Mouse (Mus musculus) megakaryocyte, embryonic 14.5 days (primary cell): Measurements from ENCODE around the gene Mesp2. TPM values are rescaled to one million over a fixed set of nuclear protein-coding genes. Genes with fewer than 3 reads are reported as not detected.

Experiments used
- H3K27me3 ChIP-seq: replicated peaks from 2 replicates; pipeline ENCODE3; 2012; ENCODE audit warnings: inconsistent platforms
- H3K36me3 ChIP-seq: replicated peaks from 2 replicates; pipeline ENCODE3; 2012; ENCODE audit warnings: low read length, inconsistent platforms, mixed read lengths
- H3K4me1 ChIP-seq: 2 replicates; pipeline ENCODE4 v1.6.1; 2012; ENCODE audit warnings: inconsistent platforms
- H3K4me3 ChIP-seq: replicated peaks from 2 replicates; pipeline ENCODE3; 2012; ENCODE audit warnings: moderate library complexity, mild to moderate bottlenecking, inconsistent platforms
- H3K9me3 ChIP-seq: 2 replicates; pipeline ENCODE4 v1.6.1; 2012; ENCODE audit warnings: inconsistent platforms
- FLI1 ChIP-seq: IDR thresholded peaks from 2 replicates; pipeline ENCODE4 v1.6.1; 2012; ENCODE audit warnings: low read length, inconsistent platforms, mixed read lengths
- GATA1 ChIP-seq: IDR thresholded peaks from 3 replicates; pipeline ENCODE4 v1.6.1; 2012; ENCODE audit warnings: mixed read lengths, low read length, inconsistent platforms, borderline replicate concordance
- polyA plus RNA-seq: library from polyadenylated mRNA; stranded (reverse); fragments of >175 nt; gene quantifications from 2 replicates; pipeline ENCODE4 v1.2.3, GENCODE M21; 2012; ENCODE audit warnings: low replicate concordance; ENCODE audit not compliant: insufficient read depth

Gene Mesp2
- polyA plus RNA-seq, 1 experiment = not detected

DNA sequence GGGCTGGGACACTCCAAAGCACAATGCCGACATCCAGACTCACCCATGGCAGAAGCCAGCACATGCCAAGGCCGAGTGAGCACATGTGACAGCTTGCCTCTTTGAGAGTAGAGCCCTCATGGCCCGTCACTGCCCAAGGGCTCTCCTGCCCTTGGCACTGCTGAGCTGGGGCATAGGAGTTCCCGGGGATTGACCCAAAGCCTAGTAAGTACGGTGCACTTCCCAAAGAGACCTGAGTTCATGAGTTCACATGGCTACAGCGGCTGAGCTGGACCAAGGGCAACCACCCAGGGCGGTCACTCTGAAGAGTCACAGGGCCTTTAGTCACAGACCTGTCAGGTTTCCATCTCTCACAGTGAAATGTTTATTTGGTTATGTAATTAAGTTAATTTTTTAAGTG lies 2.0 kb upstream of the Mesp2 start:
- H3K4me3 ChIP-seq = no peak overlapping the region
- peaks cover 11% of the 10 kb centered on the region for H3K9me3 ChIP-seq
- H3K4me1 ChIP-seq = peaks cover 11% of the 10 kb centered on the region
- H3K36me3 ChIP-seq = no peaks in the 10 kb centered on the region
- H3K27me3 ChIP-seq = peaks cover 76% of the 10 kb centered on the region
- TF ChIP-seq GATA1 (no peak), FLI1 (no peak)

DNA sequence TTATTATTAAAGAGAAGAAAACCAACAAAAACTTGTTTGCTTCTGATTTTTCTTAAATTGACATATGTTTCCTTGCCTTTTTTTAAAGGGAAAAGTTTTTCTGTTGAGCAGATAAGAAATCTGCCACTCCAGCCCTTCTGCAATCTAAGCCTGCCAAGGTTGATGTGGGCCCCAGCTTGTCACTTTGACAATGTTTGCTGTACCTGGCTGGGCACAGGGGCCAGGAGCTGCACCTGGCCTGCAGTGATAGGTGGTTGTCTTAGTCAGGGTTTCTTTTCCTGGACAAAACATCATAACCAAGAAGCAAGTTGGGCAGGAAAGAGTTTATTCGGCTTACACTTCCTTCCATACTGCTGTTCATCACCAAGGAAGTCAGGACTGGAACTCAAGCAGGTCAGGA lies 2.9 kb downstream of the Mesp2 start:
- H3K4me1 ChIP-seq = peaks cover 24% of the 10 kb centered on the region
- TF ChIP-seq GATA1 (no peak), FLI1 (no peak)
- no peaks in the 10 kb centered on the region for H3K9me3 ChIP-seq
- no peaks in the 10 kb centered on the region for H3K36me3 ChIP-seq
- no peak overlapping the region for H3K4me3 ChIP-seq
- H3K27me3 ChIP-seq = peaks cover 74% of the 10 kb centered on the region

DNA sequence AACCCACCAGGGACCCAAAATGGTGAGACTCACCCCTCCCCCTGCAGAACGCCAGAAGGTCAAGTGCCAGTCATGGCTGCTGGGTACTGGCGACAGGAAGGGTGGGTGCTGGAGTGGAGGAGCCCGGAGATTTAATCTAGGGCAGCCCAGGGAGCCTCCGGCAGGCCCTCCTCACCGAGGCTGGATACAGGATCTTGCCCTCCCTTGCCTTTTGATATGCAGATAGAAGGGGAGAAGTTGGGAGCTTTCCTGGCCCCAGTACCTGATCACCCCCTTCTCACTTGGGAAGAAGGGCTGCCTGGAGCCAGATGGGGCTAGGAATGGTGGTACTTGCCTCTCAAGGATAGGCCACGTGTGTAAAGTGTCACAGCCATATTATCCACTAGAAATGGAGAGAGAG lies 7.8 kb downstream of the Mesp2 start:
- TF ChIP-seq FLI1 = no peak
- Histone ChIP-seq H3K9me3 (no peaks in the 10 kb centered on the region), H3K4me3 (no peak overlapping the region), H3K36me3 (no peaks in the 10 kb centered on the region), H3K4me1 (peaks cover 35% of the 10 kb centered on the region), H3K27me3 (peaks cover 64% of the 10 kb centered on the region)

DNA sequence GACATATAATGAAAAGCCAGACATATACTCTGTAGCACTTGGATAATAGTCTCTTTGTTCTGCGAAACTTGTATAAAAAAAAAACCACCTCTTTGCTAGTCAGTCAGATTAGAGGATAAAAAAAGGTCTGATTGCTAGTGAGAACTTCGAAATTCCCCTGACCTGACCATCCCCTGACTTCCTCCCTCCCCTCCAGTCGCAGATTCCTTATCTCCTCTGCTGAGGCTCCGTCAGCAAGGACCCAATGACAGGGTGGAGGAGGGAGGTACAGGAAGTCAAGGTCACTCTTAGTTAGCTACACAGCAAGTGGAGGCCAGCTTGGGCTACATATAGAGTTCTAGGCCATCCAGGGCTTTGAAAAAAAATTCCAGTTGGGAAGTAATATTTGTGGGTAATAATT lies 9.0 kb downstream of the Mesp2 start:
- Histone ChIP-seq H3K4me1 (peaks cover 27% of the 10 kb centered on the region), H3K9me3 (peaks cover 1% of the 10 kb centered on the region; the same call in 1 of the 2 replicates), H3K27me3 (peaks cover 65% of the 10 kb centered on the region), H3K4me3 (no peak overlapping the region), H3K36me3 (no peaks in the 10 kb centered on the region)
- no peak for TF ChIP-seq GATA1
- no peak for TF ChIP-seq FLI1

DNA sequence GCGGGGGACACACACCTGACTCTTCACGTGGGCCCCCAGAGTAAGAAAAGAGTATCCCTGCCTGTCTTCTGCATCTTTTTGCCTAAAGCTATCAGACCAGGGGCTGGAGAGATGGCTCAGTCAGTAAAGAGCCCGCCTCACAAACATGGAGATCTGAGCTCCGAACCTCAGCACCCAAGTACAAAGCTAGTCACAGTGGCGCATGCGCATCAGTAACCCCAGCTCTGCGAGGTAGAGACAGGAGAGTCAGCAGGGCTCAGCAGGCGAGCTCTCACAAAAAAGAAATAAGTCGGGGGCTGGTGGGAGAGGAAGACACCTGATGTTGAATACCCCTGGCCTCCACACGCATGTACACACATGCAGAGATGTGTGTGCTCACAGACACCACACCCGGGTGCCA lies 9.5 kb downstream of the Mesp2 start:
- Histone ChIP-seq H3K27me3 (peaks cover 65% of the 10 kb centered on the region), H3K4me3 (no peak overlapping the region), H3K4me1 (peaks cover 26% of the 10 kb centered on the region), H3K36me3 (no peaks in the 10 kb centered on the region), H3K9me3 (peaks cover 6% of the 10 kb centered on the region; the same call in 1 of the 2 replicates)
- TF ChIP-seq GATA1 = no peak
- no peak for TF ChIP-seq FLI1

DNA sequence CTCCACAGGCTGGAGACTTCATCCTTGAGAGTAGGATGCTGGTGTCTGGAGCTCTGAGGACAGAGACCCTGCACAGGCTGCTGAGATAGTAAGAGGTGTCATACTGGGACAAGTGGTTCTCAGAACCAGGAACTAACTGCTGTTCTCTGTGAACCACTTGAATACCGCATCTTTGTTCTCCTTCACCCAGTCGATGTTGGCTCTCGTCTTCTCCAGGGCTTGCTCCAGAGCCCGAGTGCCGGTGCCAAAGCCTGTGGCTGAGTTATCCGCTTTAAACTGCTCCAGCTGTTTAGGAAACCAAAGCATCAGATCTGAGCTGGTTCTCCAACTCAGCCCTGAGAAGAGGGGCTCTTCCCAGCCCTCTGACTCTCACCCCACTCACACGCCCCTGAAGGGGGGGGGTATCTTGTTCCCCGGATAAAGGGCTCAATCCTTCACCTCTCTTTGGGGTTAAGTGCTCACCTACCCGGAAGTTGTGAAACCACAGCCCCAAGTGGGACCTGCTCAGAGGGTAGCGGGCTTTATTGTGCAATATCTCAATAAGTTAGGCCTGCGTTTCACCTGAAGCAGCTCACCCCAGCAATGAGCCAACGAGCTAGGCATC lies 11.7 kb downstream of the Mesp2 start:
- TF ChIP-seq GATA1 (no peak), FLI1 (no peak)
- Histone ChIP-seq H3K36me3 (no peaks in the 10 kb centered on the region), H3K4me3 (no peak overlapping the region), H3K9me3 (peaks cover 6% of the 10 kb centered on the region; the same call in 1 of the 2 replicates), H3K4me1 (peaks cover 26% of the 10 kb centered on the region), H3K27me3 (peaks cover 68% of the 10 kb centered on the region)

DNA sequence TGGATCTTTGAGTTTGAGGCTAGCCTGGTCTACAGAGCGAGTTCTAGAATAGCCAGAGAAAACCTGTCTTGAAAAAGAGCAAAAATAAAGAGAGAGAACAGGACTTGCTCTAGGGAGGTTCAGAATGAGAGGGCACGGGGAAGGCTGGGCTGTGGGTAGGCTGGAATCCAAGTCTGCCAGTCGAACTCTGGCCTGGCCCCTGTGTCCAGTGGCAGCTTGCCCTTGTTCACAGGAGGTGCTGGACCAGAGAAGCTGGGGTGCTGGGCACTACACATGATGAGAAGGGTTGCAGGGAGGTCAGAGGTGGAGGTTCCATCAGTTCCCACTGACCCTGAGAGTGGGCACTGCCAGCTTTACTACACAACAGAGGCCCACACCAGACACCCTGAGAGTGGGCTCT lies 17.8 kb downstream of the Mesp2 start:
- H3K4me3 ChIP-seq = no peak overlapping the region
- H3K36me3 ChIP-seq = no peaks in the 10 kb centered on the region
- peaks cover 6% of the 10 kb centered on the region; the same call in 1 of the 2 replicates for H3K9me3 ChIP-seq
- peaks cover 47% of the 10 kb centered on the region for H3K27me3 ChIP-seq
- TF ChIP-seq GATA1 (no peak), FLI1 (no peak)
- H3K4me1 ChIP-seq = no peaks in the 10 kb centered on the region

DNA sequence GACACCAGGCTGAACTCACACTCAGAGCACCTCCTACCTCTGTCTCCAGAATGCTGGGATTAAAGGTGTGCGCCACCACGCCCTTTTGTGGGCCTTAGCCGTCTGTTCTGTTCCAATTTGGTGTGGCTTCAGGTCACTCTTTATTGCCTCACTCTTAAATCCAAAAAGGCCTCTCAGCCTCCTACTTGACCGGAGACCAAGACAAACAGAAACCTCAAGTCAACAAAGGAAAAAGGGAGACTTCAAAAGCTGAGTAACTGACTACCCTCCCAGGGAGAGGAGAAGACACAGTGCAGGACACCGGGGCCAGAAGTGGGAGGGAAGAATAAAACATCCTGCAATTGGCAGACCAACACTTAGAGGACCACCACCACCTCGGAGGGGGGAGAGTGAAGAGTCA lies 20.6 kb downstream of the Mesp2 start:
- no peaks in the 10 kb centered on the region for H3K9me3 ChIP-seq
- TF ChIP-seq GATA1 (no peak), FLI1 (no peak)
- no peak overlapping the region for H3K4me3 ChIP-seq
- H3K36me3 ChIP-seq = no peaks in the 10 kb centered on the region
- H3K4me1 ChIP-seq = no peaks in the 10 kb centered on the region
- peaks cover 45% of the 10 kb centered on the region for H3K27me3 ChIP-seq

DNA sequence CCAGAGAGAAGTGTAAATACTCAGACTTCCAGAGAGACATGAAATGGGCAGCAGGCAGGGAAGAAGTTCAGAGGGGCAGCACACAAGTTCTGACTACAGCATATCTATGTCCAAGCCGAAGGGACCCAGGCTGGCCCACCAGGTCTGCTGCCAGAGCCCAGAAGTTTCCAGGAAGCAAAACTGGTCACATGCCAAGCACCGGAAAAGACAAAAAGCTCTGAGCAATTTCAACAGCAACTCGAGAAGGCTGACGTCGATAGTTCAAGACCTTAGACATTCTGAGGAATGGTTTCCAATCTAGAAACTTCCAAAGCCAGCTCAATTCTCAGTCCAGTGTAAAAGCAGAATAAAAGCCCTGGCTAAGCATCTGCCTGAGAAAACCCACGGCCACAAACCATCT lies 21.1 kb downstream of the Mesp2 start:
- no peaks in the 10 kb centered on the region for H3K4me1 ChIP-seq
- TF ChIP-seq FLI1 = no peak
- TF ChIP-seq GATA1 = no peak
- no peak overlapping the region for H3K4me3 ChIP-seq
- H3K36me3 ChIP-seq = no peaks in the 10 kb centered on the region
- H3K9me3 ChIP-seq = no peaks in the 10 kb centered on the region
- H3K27me3 ChIP-seq = peaks cover 46% of the 10 kb centered on the region

DNA sequence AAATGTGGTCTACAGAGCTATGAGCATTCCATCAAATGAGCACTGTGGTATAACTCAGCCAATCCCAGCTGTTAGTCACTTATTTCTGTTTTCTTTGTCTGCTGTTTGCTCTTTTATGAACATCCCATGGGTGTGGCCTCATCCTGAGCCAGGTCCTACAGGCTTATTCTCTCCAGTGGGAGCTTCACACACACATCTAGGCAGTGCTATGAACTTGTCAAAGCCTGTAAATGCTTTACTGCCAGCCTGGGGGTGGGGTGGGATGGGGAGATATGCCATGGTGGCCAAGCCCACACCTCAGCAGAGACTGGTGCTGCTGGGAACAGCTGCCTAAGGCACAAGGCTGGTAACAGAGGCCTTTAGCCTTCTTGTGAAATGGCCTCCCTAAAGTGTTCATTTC lies 22.5 kb downstream of the Mesp2 start:
- Histone ChIP-seq H3K4me1 (no peaks in the 10 kb centered on the region), H3K36me3 (no peaks in the 10 kb centered on the region), H3K27me3 (peaks cover 44% of the 10 kb centered on the region), H3K9me3 (no peaks in the 10 kb centered on the region), H3K4me3 (no peak overlapping the region)
- TF ChIP-seq FLI1 (no peak), GATA1 (no peak)

DNA sequence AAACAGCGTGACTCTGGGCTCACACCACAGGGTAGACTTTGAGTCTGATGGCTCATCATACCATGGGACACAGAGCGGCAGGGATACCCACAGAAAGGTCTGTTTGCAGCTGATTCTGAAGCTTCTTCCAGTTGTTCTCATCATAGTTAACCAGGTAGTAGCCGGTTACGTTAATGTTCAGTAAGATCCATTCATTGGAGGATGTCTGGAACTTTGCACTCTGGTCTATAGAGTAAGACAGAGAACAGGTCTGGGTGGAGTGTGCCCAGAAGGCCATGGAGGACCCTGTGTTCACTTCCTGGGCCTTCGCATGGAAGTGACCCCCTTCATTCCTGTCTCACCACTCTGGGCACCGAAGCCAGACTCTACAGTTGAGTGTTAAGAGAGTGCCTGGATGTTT lies 24.7 kb downstream of the Mesp2 start:
- TF ChIP-seq FLI1 (no peak), GATA1 (no peak)
- no peak overlapping the region for H3K4me3 ChIP-seq
- no peaks in the 10 kb centered on the region for H3K36me3 ChIP-seq
- H3K27me3 ChIP-seq = peaks cover 59% of the 10 kb centered on the region
- no peaks in the 10 kb centered on the region for H3K9me3 ChIP-seq
- no peaks in the 10 kb centered on the region for H3K4me1 ChIP-seq
